Mouse (Mus musculus) heart, postnatal 4 days (tissue): ENCODE data around the gene Cmtm8. TPM values are rescaled to one million over a fixed set of nuclear protein-coding genes. Genes with fewer than 3 reads are reported as not detected.

Source experiments
- DNase-seq: peaks from one replicate; pipeline ENCODE4 v3.0.0; 2021
- total RNA-seq, 2 experiments: library from RNA; stranded (reverse); gene quantifications; 2 replicates each; pipeline ENCODE4 v1.2.3; 2021

Gene Cmtm8
- total RNA-seq, 2 experiments from 2014 or later = 8.7 to 9.8 TPM

GRCm38 (mm10) chr9:114785432-114786125 is 58.4 kb downstream of the Cmtm8 start:
- no peak for DNase-seq

GRCm38 (mm10) chr9:114781526-114782212 is 62.3 kb downstream of the Cmtm8 start, which contains the start of gene Cmtm7:
Cmtm7 (minus strand) TSS chr9:114781856.
- peak; percentile 85 for DNase-seq

- peak; percentile 57 for DNase-seq
These were observed 63.0 kb downstream of the Cmtm8 start for GRCm38 (mm10) chr9:114780746-114781525.

GRCm38 (mm10) chr9:114779984-114780745 is 63.8 kb downstream of the Cmtm8 start:
- no peak for DNase-seq

- DNase-seq = no peak
These were observed 65.1 kb downstream of the Cmtm8 start for GRCm38 (mm10) chr9:114778877-114779276.

GRCm38 (mm10) chr9:114778047-114778390 is 65.9 kb downstream of the Cmtm8 start:
- no peak for DNase-seq

- DNase-seq = no peak
These were observed 66.5 kb downstream of the Cmtm8 start for GRCm38 (mm10) chr9:114777178-114778046.

- no peak for DNase-seq
These were observed 67.6 kb downstream of the Cmtm8 start for GRCm38 (mm10) chr9:114776361-114776760.

GRCm38 (mm10) chr9:114775272-114775671 is 68.7 kb downstream of the Cmtm8 start:
- peak; percentile 56 for DNase-seq

- no peak for DNase-seq
These were observed 69.3 kb downstream of the Cmtm8 start for GRCm38 (mm10) chr9:114774629-114775028.

GRCm38 (mm10) chr9:114771565-114771964 is 72.4 kb downstream of the Cmtm8 start:
- no peak for DNase-seq

- no peak for DNase-seq
These were observed 73.7 kb downstream of the Cmtm8 start for GRCm38 (mm10) chr9:114770224-114770623.

GRCm38 (mm10) chr9:114768066-114768465 is 75.9 kb downstream of the Cmtm8 start:
- DNase-seq = peak; percentile 49

GRCm38 (mm10) chr9:114767507-114767906 is 76.4 kb downstream of the Cmtm8 start:
- DNase-seq = no peak

GRCm38 (mm10) chr9:114767030-114767429 is 76.9 kb downstream of the Cmtm8 start:
- DNase-seq = peak; percentile 21

GRCm38 (mm10) chr9:114763341-114763740 is 80.6 kb downstream of the Cmtm8 start:
- DNase-seq = peak; percentile 50

GRCm38 (mm10) chr9:114761848-114762247 is 82.1 kb downstream of the Cmtm8 start:
- DNase-seq = no peak

GRCm38 (mm10) chr9:114760353-114760752 is 83.6 kb downstream of the Cmtm8 start:
- no peak for DNase-seq

GRCm38 (mm10) chr9:114759886-114760285 is 84.1 kb downstream of the Cmtm8 start:
- DNase-seq = no peak

- DNase-seq = no peak
These were observed 85.2 kb downstream of the Cmtm8 start for GRCm38 (mm10) chr9:114758801-114759200.

GRCm38 (mm10) chr9:114758272-114758671 is 85.7 kb downstream of the Cmtm8 start:
- no peak for DNase-seq
